Mouse (Mus musculus) CH12.LX (cell line): ENCODE results near the gene Gjc1. TPM values are rescaled to one million over a fixed set of nuclear protein-coding genes. Genes with fewer than 3 reads are reported as not detected.
A peak's percentile ranks its signal among the peaks of the same experiment; 100 is the strongest.

Experiments
- DNase-seq: peaks from one replicate; pipeline ENCODE4 v3.0.0-alpha.2; 2013; ENCODE audit errors: extremely low read depth
- H3K27ac ChIP-seq: 2 replicates; pipeline ENCODE4 v1.5.1; 2012; ENCODE audit warnings: low read depth, mild to moderate bottlenecking, control low read depth, moderate library complexity; ENCODE audit not compliant: insufficient read depth
- H3K27me3 ChIP-seq: replicated peaks from 2 replicates; pipeline ENCODE3; 2012; ENCODE audit warnings: inconsistent platforms
- H3K36me3 ChIP-seq, 2 experiments: replicated peaks in 1 of 2; 2 replicates each; pipeline versions ENCODE3 to v1.6.1; 2012; ENCODE audit warnings: inconsistent platforms in 1 of 2, low read length in 1 of 2, mild to moderate bottlenecking in 1 of 2, mixed read lengths in 1 of 2, moderate library complexity in 1 of 2; ENCODE audit not compliant: control insufficient read depth in 1 of 2, insufficient read depth in 1 of 2
- H3K4me1 ChIP-seq, 2 experiments: 2 replicates each; pipeline ENCODE4 v1.6.1; 2012; ENCODE audit warnings: inconsistent platforms in 1 of 2, moderate library complexity in 1 of 2; ENCODE audit not compliant: insufficient read depth in 2 of 2, control insufficient read depth in 1 of 2
- H3K4me2 ChIP-seq: 2 replicates; pipeline ENCODE4 v1.6.1; 2012; ENCODE audit warnings: low read depth, mild to moderate bottlenecking, control low read depth; ENCODE audit not compliant: poor library complexity, insufficient read depth, severe bottlenecking
- H3K4me3 ChIP-seq, 3 experiments: fragments of 150-350 bp in 1 of 3; sonication (generic) in 1 of 3; replicated peaks in 1 of 3; 2 replicates each; pipeline versions ENCODE3 to v1.5.1; 2011 to 2012; ENCODE audit warnings: low read depth in 2 of 3, low read length in 2 of 3, mild to moderate bottlenecking in 2 of 3, moderate library complexity in 2 of 3, control low read depth in 1 of 3, improper control_type of control experiment in 1 of 3, inconsistent platforms in 1 of 3, mixed read lengths in 1 of 3; ENCODE audit not compliant: poor library complexity in 1 of 3
- H3K79me2 ChIP-seq: replicated peaks from 2 replicates; pipeline ENCODE4 v1.6.1; 2012; ENCODE audit warnings: mild to moderate bottlenecking, moderate library complexity; ENCODE audit not compliant: control insufficient read depth, poor library complexity, insufficient read depth, severe bottlenecking; ENCODE audit errors: extremely low read depth
- H3K9ac ChIP-seq: 2 replicates; pipeline ENCODE4 v1.6.1; 2012; ENCODE audit warnings: low read depth, mild to moderate bottlenecking, control low read depth, moderate library complexity; ENCODE audit not compliant: insufficient read depth
- H3K9me3 ChIP-seq: replicated peaks from 2 replicates; pipeline ENCODE3; 2012; ENCODE audit warnings: low read length, inconsistent platforms, mixed read lengths
- CHD2 ChIP-seq: IDR thresholded peaks from 2 replicates; pipeline ENCODE4 v1.6.1; 2011; ENCODE audit warnings: low read length, improper control_type of control experiment
- CTCF ChIP-seq, 2 experiments: IDR thresholded peaks in 1 of 2; conservative IDR thresholded peaks in 1 of 2; 2 replicates each; pipeline ENCODE4 v1.5.1; 2011 to 2012; ENCODE audit warnings: low read depth in 2 of 2, low read length in 2 of 2, improper control_type of control experiment in 1 of 2, inconsistent platforms in 1 of 2, mild to moderate bottlenecking in 1 of 2, moderate library complexity in 1 of 2
- ELF1 ChIP-seq: IDR thresholded peaks from 2 replicates; pipeline ENCODE4 v1.6.1; 2014; ENCODE audit warnings: low read depth, mild to moderate bottlenecking, inconsistent platforms, low read length, improper control_type of control experiment
- ETS1 ChIP-seq: conservative IDR thresholded peaks from 2 replicates; pipeline ENCODE4 v1.6.1; 2012; ENCODE audit warnings: low read depth, mild to moderate bottlenecking, inconsistent platforms, low read length, improper control_type of control experiment, moderate library complexity
- GABPA ChIP-seq: IDR thresholded peaks from 2 replicates; pipeline ENCODE4 v1.6.1; 2012; ENCODE audit warnings: low read depth, low read length, improper control_type of control experiment, inconsistent platforms; ENCODE audit not compliant: insufficient replicate concordance
- JUN ChIP-seq: IDR thresholded peaks from 2 replicates; pipeline ENCODE4 v1.6.1; 2011; ENCODE audit warnings: low read depth, mild to moderate bottlenecking, low read length, improper control_type of control experiment, moderate library complexity; ENCODE audit not compliant: insufficient read depth
- MAFK ChIP-seq: IDR thresholded peaks from 2 replicates; pipeline ENCODE4 v1.6.1; 2011; ENCODE audit warnings: low read length, improper control_type of control experiment; ENCODE audit not compliant: insufficient replicate concordance
- MAZ ChIP-seq: IDR thresholded peaks from 2 replicates; pipeline ENCODE4 v1.6.1; 2012; ENCODE audit warnings: low read depth, mild to moderate bottlenecking, inconsistent platforms, low read length, improper control_type of control experiment, moderate library complexity
- MEF2A ChIP-seq: IDR thresholded peaks from 2 replicates; pipeline ENCODE4 v1.6.1; 2014; ENCODE audit warnings: low read depth, mild to moderate bottlenecking, inconsistent platforms, low read length, improper control_type of control experiment, borderline replicate concordance
- MYC ChIP-seq: IDR thresholded peaks from 2 replicates; pipeline ENCODE4 v1.6.1; 2011; ENCODE audit warnings: low read depth, mild to moderate bottlenecking, improper control_type of control experiment, low read length
- NELFE ChIP-seq: IDR thresholded peaks from 2 replicates; pipeline ENCODE4 v1.6.1; 2011; ENCODE audit warnings: low read depth, low read length, improper control_type of control experiment
- NRF1 ChIP-seq: IDR thresholded peaks from 2 replicates; pipeline ENCODE4 v1.6.1; 2014; ENCODE audit warnings: low read depth, mild to moderate bottlenecking, inconsistent platforms, low read length, improper control_type of control experiment, moderate library complexity
- PAX5 ChIP-seq: IDR thresholded peaks from 2 replicates; pipeline ENCODE4 v1.6.1; 2012; ENCODE audit warnings: low read length, inconsistent platforms, mixed read lengths
- POLR2AphosphoS2 ChIP-seq: IDR thresholded peaks from 2 replicates; pipeline ENCODE4 v1.6.1; 2011; ENCODE audit warnings: low read depth, low read length, improper control_type of control experiment
- RCOR1 ChIP-seq: conservative IDR thresholded peaks from 2 replicates; pipeline ENCODE4 v1.6.1; 2012; ENCODE audit warnings: low read depth, mild to moderate bottlenecking, inconsistent platforms, low read length, improper control_type of control experiment
- SIN3A ChIP-seq: IDR thresholded peaks from 2 replicates; pipeline ENCODE4 v1.6.1; 2012; ENCODE audit warnings: low read length, improper control_type of control experiment, inconsistent platforms
- SMC3 ChIP-seq: IDR thresholded peaks from 2 replicates; pipeline ENCODE4 v1.6.1; 2011; ENCODE audit warnings: low read depth, low read length, improper control_type of control experiment
- TBP ChIP-seq: conservative IDR thresholded peaks from 2 replicates; pipeline ENCODE4 v1.6.1; 2011; ENCODE audit warnings: low read depth, low read length, improper control_type of control experiment
- TCF12 ChIP-seq: IDR thresholded peaks from 2 replicates; pipeline ENCODE4 v1.6.1; 2014; ENCODE audit warnings: low read depth, mild to moderate bottlenecking, inconsistent platforms, low read length, improper control_type of control experiment
- UBTF ChIP-seq: IDR thresholded peaks from 2 replicates; pipeline ENCODE4 v1.6.1; 2012; ENCODE audit warnings: low read depth, mild to moderate bottlenecking, inconsistent platforms, low read length, improper control_type of control experiment, moderate library complexity
- USF1 ChIP-seq: IDR thresholded peaks from 2 replicates; pipeline ENCODE4 v1.6.1; 2014; ENCODE audit warnings: low read depth, mild to moderate bottlenecking, inconsistent platforms, low read length, improper control_type of control experiment
- ZC3H11A ChIP-seq: IDR thresholded peaks from 2 replicates; pipeline ENCODE4 v1.6.1; 2012; ENCODE audit warnings: low read depth, mild to moderate bottlenecking, inconsistent platforms, low read length, improper control_type of control experiment
- ZMIZ1 ChIP-seq: IDR thresholded peaks from 2 replicates; pipeline ENCODE4 v1.6.1; 2012; ENCODE audit warnings: low read depth, mild to moderate bottlenecking, inconsistent platforms, low read length, improper control_type of control experiment
- ZNF384 ChIP-seq: IDR thresholded peaks from 2 replicates; pipeline ENCODE4 v1.6.1; 2012; ENCODE audit warnings: low read depth, low read length, improper control_type of control experiment, inconsistent platforms
- dilution Hi-C: fragments of 300-500 bp; cut with MboI; formaldehyde crosslinking; loops from 2 replicates; pipeline ENCODE4 v1.14.3; 2020; ENCODE audit warnings: low sequenced_read_pairs; ENCODE audit not compliant: extremely low pct_unique_long_range_greater_than_20kb, extremely low pct_ligation_motif_present
- in situ Hi-C: fragments of 300-500 bp; cut with MboI; formaldehyde crosslinking; loops from 3 replicates; pipeline ENCODE4 v1.14.3; 2019; ENCODE audit warnings: low sequenced_read_pairs, low pct_ligation_motif_present, low pct_unique_long_range_greater_than_20kb, mixed read lengths
- polyA plus RNA-seq: library from polyadenylated mRNA; unstranded; fragments of >175 nt; gene quantifications from 2 replicates; pipeline ENCODE4 v1.2.1, GENCODE M21; 2012; ENCODE audit warnings: low read depth; ENCODE audit not compliant: insufficient read length
- total RNA-seq, 2 experiments: library from RNA; depleted of rRNA; stranded (reverse); fragments of 300-350 nt in 1 of 2; fragments of >200 nt in 1 of 2; gene quantifications; 2 replicates each; pipeline ENCODE4 v1.2.3; 2012 to 2014

Gjc1 gene
- total and polyA plus RNA-seq, 3 experiments, result not detected

- DNase-seq, result peak; percentile 29
- dilution Hi-C loops (no loop called here), in situ Hi-C loops (no loop called here)
- Histone ChIP-seq H3K9me3 (peaks cover 10% of the 10 kb centered on the region), H3K79me2 (no peaks in the 10 kb centered on the region), H3K4me1 (no peaks in the 10 kb centered on the region), H3K4me3 (no peak overlapping the region), H3K36me3 (no peaks in the 10 kb centered on the region), H3K4me2 (no peak overlapping the region), H3K9ac (no peak overlapping the region), H3K27ac (no peak overlapping the region), H3K27me3 (peaks cover 66% of the 10 kb centered on the region)
- no peak for TF ChIP-seq ZMIZ1
- no peak for TF ChIP-seq USF1
Measured at GRCm38 (mm10) chr11:102821231-102821630, 1.7 kb upstream of the Gjc1 start.

- in situ Hi-C loops (no loop called here), dilution Hi-C loops (no loop called here)
- H3K27me3 ChIP-seq, result peaks cover 65% of the 10 kb centered on the region
Measured at GRCm38 (mm10) chr11:102820432-102820831, 932 bp upstream of the Gjc1 start.

GRCm38 (mm10) chr11:102819783-102820385 lies 384 bp upstream of the Gjc1 start:
- H3K9me3 ChIP-seq, result peaks cover 10% of the 10 kb centered on the region
- H3K79me2 ChIP-seq, result no peaks in the 10 kb centered on the region
- dilution Hi-C loops, result no loop called here
- TF ChIP-seq JUN (no peak), SIN3A (no peak), RCOR1 (no peak), ZC3H11A (no peak), PAX5 (no peak), UBTF (no peak), MAFK (no peak), TCF12 (no peak), TBP (no peak), ZNF384 (no peak), ETS1 (no peak), USF1 (no peak), SMC3 (no peak), MYC (no peak), POLR2AphosphoS2 (no peak), MEF2A (no peak), GABPA (no peak), NELFE (no peak), ZMIZ1 (no peak)
- TF ChIP-seq, all 38 proteins: peak for 0
- H3K27me3 ChIP-seq, result peaks cover 62% of the 10 kb centered on the region
- H3K27ac ChIP-seq, result no peak overlapping the region
- in situ Hi-C loops, result no loop called here
- no peaks in the 10 kb centered on the region for H3K4me1 ChIP-seq
- H3K4me3 ChIP-seq, result no peak overlapping the region
- DNase-seq, result no peak
- H3K36me3 ChIP-seq, result no peaks in the 10 kb centered on the region
- H3K9ac ChIP-seq, result no peak overlapping the region
- H3K4me2 ChIP-seq, result no peak overlapping the region

More at GRCm38 (mm10) chr11:102820432-102820831, 932 bp upstream of the Gjc1 start:
- no peaks in the 10 kb centered on the region for H3K79me2 ChIP-seq
- H3K4me3 ChIP-seq, result no peak overlapping the region
- H3K9ac ChIP-seq, result no peak overlapping the region
- H3K9me3 ChIP-seq, result peaks cover 10% of the 10 kb centered on the region
- no peaks in the 10 kb centered on the region for H3K4me1 ChIP-seq
- DNase-seq, result no peak
- no peak overlapping the region for H3K27ac ChIP-seq
- TF ChIP-seq SMC3, result no peak
- TF ChIP-seq ETS1, result no peak
- no peak for TF ChIP-seq CHD2
- no peak for TF ChIP-seq CTCF (conservative IDR thresholded peaks at IDR 0.05 in 1 of 2, IDR thresholded peaks at IDR 0.05 in 1 of 2; ENCODE audit: low read depth in 2 of 2, low read length in 2 of 2)
- TF ChIP-seq PAX5, result no peak
- TF ChIP-seq NRF1, result no peak
- TF ChIP-seq UBTF, result no peak
- no peak for TF ChIP-seq ELF1
- no peak for TF ChIP-seq SIN3A
- TF ChIP-seq MAZ, result no peak
- no peak for TF ChIP-seq MEF2A
- TF ChIP-seq ZMIZ1, result no peak
- no peak for TF ChIP-seq MYC
- TF ChIP-seq NELFE, result no peak
- H3K4me2 ChIP-seq, result no peak overlapping the region
- H3K36me3 ChIP-seq, result no peaks in the 10 kb centered on the region
